Mouse (Mus musculus): Measurements from ENCODE around the gene Gm4559. TPM values are rescaled to one million over a fixed set of nuclear protein-coding genes. Genes with fewer than 3 reads are reported as not detected.
"Not testable (repeated sequence)": the region's sequence is repeated elsewhere in the genome, so short reads cannot be mapped to it uniquely, and the experiment has no call there.

The Gm4559 gene
- not detected in 2 replicates for polyA plus RNA-seq (2014; fragmentation: Nextera tagmentation; extraction: Ambion mirVana)

DNA sequence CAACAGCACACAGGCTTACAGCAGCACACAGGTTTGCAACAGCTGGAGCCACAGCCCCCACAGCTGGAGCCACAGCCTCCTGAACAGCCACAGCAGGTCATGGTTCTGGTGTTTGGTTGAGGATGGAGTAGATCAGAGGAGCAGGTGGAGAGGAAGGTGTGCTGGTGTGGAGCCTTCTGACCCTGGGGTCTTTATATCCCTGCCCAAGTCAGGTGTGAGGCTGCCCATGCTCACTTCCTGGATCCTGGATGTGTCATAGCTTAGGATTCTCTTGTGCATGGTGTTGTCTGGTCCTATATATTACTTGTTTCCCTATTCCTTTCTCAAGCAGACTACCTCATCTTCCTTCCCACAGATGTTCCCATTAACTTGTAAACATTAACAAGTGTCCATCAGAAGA is at the start of gene Gm4559:
Gm4559 (minus strand) TSS at position 101 of the 400 bp plus-strand sequence.
- not testable (repeated sequence) for H3K4me3 ChIP-seq (ENCODE audit: low read depth, low read length); H3K27me3 ChIP-seq (replicated peaks; ENCODE audit: control insufficient read depth, insufficient read depth, low read length); H3K27ac ChIP-seq (ENCODE audit: low read depth, low read length); DNase-seq (ENCODE audit: low spot score); H3K4me1 ChIP-seq (ENCODE audit: control insufficient read depth, insufficient read depth, low read length); H3K36me3 ChIP-seq (ENCODE audit: control insufficient read depth, insufficient read depth, low read length); H3K4me2 ChIP-seq (ENCODE audit: low read length); H3K9me3 ChIP-seq (replicated peaks; ENCODE audit: control insufficient read depth, low read length); H3K9ac ChIP-seq (ENCODE audit: low read length); ATAC-seq

DNA sequence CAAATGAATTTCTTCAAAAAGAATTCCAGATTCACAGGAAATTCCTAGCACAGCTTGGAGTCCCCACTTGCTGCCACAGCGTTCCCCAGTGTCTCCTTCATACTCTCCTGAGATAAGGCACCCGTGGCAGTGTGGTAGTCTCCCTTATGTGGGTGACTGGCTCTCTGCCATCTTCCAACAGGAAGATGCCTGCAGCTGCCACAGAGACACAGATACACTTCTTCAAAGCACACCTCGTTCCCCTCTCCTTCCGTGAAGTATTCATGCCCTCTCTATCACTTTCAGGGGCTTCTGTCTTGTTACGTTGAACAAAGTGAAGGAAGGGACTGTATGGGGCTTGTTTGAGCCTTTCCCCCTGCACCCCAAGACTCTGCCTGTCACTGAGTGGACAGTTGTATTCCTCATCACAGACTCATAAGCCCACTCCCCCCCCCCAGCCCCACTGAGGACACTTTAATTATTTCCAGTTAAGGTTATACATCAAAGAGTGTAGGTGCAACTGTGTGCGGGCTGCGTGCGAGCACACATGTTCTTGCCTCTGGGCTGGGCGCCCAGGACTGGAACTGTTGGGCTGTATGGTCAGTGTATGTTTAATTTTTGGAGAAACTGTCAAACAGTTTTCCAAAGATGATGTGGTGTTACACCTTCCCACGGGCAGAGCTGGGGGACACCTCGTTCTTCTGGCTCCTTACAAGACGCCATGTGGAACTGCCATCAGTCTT is 49.4 kb upstream of the Gm4559 start:
- no peak overlapping the region for H3K4me2 ChIP-seq (ENCODE audit: low read length)
- DNase-seq (ENCODE audit: low spot score) (no peak), ATAC-seq (no peak)
- H3K4me1 ChIP-seq (ENCODE audit: control insufficient read depth, insufficient read depth, low read length) = no peaks in the 10 kb centered on the region; the same call in 1 of the 2 replicates
- H3K9ac ChIP-seq (ENCODE audit: low read length) = no peak overlapping the region
- no peaks in the 10 kb centered on the region for H3K9me3 ChIP-seq (replicated peaks; ENCODE audit: control insufficient read depth, low read length)
- H3K27ac ChIP-seq (ENCODE audit: low read depth, low read length) = no peak overlapping the region
- 89% methylated on average over 12 of the region's 12 CpGs for WGBS
- H3K27me3 ChIP-seq (replicated peaks; ENCODE audit: control insufficient read depth, insufficient read depth, low read length) = no peaks in the 10 kb centered on the region
- H3K36me3 ChIP-seq (ENCODE audit: control insufficient read depth, insufficient read depth, low read length) = no peaks in the 10 kb centered on the region
- no peak overlapping the region for H3K4me3 ChIP-seq (ENCODE audit: low read depth, low read length)

DNA sequence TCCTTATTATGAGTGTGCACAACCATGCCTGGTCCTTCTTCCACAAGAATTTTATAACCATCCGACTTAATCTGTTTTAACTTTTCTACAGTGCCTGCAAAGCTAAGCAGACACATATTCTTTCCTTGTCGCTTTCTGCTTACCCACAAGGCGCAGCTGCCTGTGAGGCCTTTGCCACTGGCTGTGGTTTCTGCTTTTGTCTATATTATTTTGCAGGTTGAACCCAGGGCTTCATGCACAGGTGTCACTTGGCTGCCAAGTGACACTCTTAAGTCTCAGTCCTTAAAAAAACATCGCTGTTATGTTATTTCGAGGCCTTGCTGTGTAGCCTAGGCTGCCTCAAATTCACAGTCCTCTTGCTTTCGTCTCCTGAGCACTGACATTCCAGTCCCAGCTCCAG is 48.5 kb upstream of the Gm4559 start:
- H3K9me3 ChIP-seq (replicated peaks; ENCODE audit: control insufficient read depth, low read length) = no peaks in the 10 kb centered on the region
- no peak for ATAC-seq

DNA sequence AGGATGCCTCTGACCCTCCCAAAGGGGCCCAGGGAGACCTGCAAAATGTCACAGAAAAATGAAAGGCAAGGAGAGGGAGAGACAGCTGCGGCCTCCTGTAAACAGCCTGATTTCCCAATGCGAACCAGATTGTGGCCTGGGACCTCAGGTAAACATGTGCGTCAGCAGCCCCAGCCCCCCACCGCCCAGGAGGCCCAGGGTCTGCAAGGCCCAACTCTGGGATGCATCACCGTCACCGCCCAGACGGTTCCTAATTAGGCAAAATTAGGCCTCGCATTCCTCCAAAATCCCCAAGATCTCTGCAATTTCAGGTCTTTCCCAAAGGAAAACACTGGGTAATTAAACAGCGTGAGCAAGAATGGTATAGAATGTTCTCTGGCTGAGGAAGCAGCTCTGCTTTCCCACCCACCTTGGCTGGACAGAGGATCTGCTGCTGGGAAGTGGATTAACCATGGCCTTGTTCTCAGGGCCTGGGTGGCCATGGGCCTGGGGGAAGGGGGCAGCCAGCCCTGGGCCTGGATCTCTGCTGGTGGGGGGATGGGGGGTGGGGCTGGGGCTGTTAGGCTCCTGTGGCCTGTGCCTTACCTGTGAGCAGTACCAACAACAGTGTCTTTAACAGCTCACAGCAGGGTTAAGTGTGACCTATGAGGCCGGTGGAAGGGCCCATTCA is 47.6 kb upstream of the Gm4559 start:
- not testable (repeated sequence) for H3K4me3 ChIP-seq (ENCODE audit: low read depth, low read length); H3K4me2 ChIP-seq (ENCODE audit: low read length); ATAC-seq; H3K4me1 ChIP-seq (ENCODE audit: control insufficient read depth, insufficient read depth, low read length); H3K36me3 ChIP-seq (ENCODE audit: control insufficient read depth, insufficient read depth, low read length); DNase-seq (ENCODE audit: low spot score); H3K9me3 ChIP-seq (replicated peaks; ENCODE audit: control insufficient read depth, low read length); H3K27ac ChIP-seq (ENCODE audit: low read depth, low read length); H3K9ac ChIP-seq (ENCODE audit: low read length); H3K27me3 ChIP-seq (replicated peaks; ENCODE audit: control insufficient read depth, insufficient read depth, low read length)
- WGBS = 17% methylated on average over 4 of the region's 10 CpGs

More for the DNA sequence above, 48.5 kb upstream of the Gm4559 start:
- Histone ChIP-seq H3K27ac (ENCODE audit: low read depth, low read length) (no peak overlapping the region), H3K36me3 (ENCODE audit: control insufficient read depth, insufficient read depth, low read length) (no peaks in the 10 kb centered on the region), H3K4me3 (ENCODE audit: low read depth, low read length) (no peak overlapping the region), H3K27me3 (replicated peaks; ENCODE audit: control insufficient read depth, insufficient read depth, low read length) (no peaks in the 10 kb centered on the region), H3K4me2 (ENCODE audit: low read length) (no peak overlapping the region), H3K4me1 (ENCODE audit: control insufficient read depth, insufficient read depth, low read length) (no peaks in the 10 kb centered on the region; the same call in 1 of the 2 replicates), H3K9ac (ENCODE audit: low read length) (no peak overlapping the region)
- no peak for DNase-seq (ENCODE audit: low spot score)
- WGBS = 92% methylated on average over 6 of the region's 6 CpGs

DNA sequence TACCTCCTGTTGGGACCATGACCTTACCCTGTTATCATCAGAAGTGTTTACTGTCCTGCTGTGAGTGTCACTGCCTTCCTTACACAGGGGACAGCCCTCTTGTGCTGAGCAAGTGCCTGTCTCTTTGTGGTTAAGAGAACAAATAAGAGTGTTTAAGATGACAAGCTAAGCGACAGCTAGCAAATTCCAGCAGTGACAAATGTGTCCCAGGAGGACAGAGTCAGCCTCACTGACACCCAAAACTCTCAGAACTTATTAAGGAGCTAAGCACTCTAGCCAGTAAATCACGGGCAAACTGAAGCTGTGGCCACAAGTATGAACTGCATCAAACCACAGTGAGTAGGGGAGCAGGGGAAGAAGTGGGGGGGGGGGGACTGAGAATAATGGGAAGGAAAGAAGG is 46.7 kb upstream of the Gm4559 start:
- Histone ChIP-seq H3K4me1 (ENCODE audit: control insufficient read depth, insufficient read depth, low read length) (no peaks in the 10 kb centered on the region; the same call in 1 of the 2 replicates), H3K4me3 (ENCODE audit: low read depth, low read length) (no peak overlapping the region), H3K36me3 (ENCODE audit: control insufficient read depth, insufficient read depth, low read length) (no peaks in the 10 kb centered on the region), H3K9ac (ENCODE audit: low read length) (no peak overlapping the region), H3K27me3 (replicated peaks; ENCODE audit: control insufficient read depth, insufficient read depth, low read length) (no peaks in the 10 kb centered on the region), H3K4me2 (ENCODE audit: low read length) (no peak overlapping the region), H3K27ac (ENCODE audit: low read depth, low read length) (no peak overlapping the region), H3K9me3 (replicated peaks; ENCODE audit: control insufficient read depth, low read length) (no peaks in the 10 kb centered on the region)
- DNase-seq (ENCODE audit: low spot score) (no peak), ATAC-seq (no peak)
- WGBS = 30% methylated on average over 2 of the region's 2 CpGs

DNA sequence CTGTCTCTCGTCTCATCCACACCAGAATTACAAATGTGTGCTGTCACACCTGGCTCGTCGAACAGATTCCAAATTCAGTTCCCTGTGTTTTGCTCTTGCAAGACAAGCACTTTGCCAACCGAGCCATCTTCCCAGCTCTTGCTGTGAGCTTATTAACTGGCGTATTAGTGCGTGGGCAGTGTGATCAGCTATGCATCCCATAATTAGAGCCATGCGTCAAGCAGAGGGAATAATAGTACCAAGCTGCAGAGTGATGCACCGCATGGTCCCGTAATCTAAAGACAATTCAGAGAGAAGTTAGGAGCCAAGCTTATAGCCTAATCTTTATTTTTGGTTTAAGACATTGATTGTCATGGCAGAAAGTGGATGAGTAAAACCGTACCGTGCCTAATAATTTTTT is 45.0 kb upstream of the Gm4559 start:
- ATAC-seq = no peak
- no peak overlapping the region for H3K4me2 ChIP-seq (ENCODE audit: low read length)
- no peak for DNase-seq (ENCODE audit: low spot score)
- WGBS = 68% methylated on average over 11 of the region's 11 CpGs
- no peaks in the 10 kb centered on the region for H3K36me3 ChIP-seq (ENCODE audit: control insufficient read depth, insufficient read depth, low read length)
- H3K4me3 ChIP-seq (ENCODE audit: low read depth, low read length) = no peak overlapping the region
- H3K4me1 ChIP-seq (ENCODE audit: control insufficient read depth, insufficient read depth, low read length) = peaks cover 6% of the 10 kb centered on the region
- no peak overlapping the region for H3K9ac ChIP-seq (ENCODE audit: low read length)
- H3K27me3 ChIP-seq (replicated peaks; ENCODE audit: control insufficient read depth, insufficient read depth, low read length) = no peaks in the 10 kb centered on the region
- H3K27ac ChIP-seq (ENCODE audit: low read depth, low read length) = no peak overlapping the region
- H3K9me3 ChIP-seq (replicated peaks; ENCODE audit: control insufficient read depth, low read length) = no peaks in the 10 kb centered on the region

DNA sequence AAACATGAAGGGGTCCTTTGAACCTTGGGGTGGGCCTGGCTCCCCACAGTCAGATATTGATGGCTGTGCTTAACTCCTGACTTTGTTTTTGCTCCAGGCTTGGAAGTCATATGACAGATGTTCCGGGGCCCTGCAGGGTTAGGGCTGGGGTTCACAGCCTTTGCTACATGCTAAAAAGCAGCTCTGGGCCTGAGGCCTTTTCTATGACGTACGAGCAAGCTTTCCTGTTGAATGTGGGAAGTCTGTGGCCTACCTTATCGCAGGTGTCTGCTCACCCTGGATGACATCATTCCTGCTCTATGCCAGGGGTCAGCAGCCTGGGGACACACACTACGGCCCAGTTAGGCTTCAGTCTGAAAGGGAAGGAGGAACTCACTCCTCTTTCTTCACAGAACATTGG is 43.1 kb upstream of the Gm4559 start:
- Histone ChIP-seq H3K36me3 (ENCODE audit: control insufficient read depth, insufficient read depth, low read length) (no peaks in the 10 kb centered on the region), H3K27me3 (replicated peaks; ENCODE audit: control insufficient read depth, insufficient read depth, low read length) (no peaks in the 10 kb centered on the region), H3K4me3 (ENCODE audit: low read depth, low read length) (no peak overlapping the region), H3K27ac (ENCODE audit: low read depth, low read length) (no peak overlapping the region), H3K4me1 (ENCODE audit: control insufficient read depth, insufficient read depth, low read length) (peaks cover 6% of the 10 kb centered on the region), H3K9me3 (replicated peaks; ENCODE audit: control insufficient read depth, low read length) (no peaks in the 10 kb centered on the region), H3K9ac (ENCODE audit: low read length) (no peak overlapping the region), H3K4me2 (ENCODE audit: low read length) (no peak overlapping the region)
- no peak for ATAC-seq
- DNase-seq (ENCODE audit: low spot score) = no peak
- WGBS = 77% methylated on average over 5 of the region's 5 CpGs

DNA sequence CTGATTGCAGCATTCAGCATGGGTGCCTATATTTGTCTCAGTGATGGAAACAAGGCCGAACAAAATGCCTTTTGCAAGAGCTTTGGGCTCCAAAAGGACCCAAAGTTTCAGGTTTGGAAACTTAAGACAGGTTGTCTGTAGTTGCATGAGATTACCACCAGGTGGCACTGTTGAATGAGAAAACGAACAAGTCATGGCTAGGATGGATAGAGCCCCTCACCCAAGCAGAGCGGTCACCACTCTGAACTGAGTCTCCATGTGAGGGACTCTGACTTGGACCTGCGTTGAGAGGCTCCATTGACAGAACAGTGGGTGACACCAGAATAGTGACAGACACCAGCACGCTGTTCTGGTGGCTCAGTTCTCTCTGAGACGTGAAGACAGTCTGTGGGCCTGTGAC is 42.4 kb upstream of the Gm4559 start:
- DNase-seq (ENCODE audit: low spot score) (peak; percentile 69), ATAC-seq (peak; percentile 37; the same call in 1 of the 2 replicates)
- no peak overlapping the region for H3K4me3 ChIP-seq (ENCODE audit: low read depth, low read length)
- no peak overlapping the region for H3K9ac ChIP-seq (ENCODE audit: low read length)
- H3K4me1 ChIP-seq (ENCODE audit: control insufficient read depth, insufficient read depth, low read length) = peaks cover 6% of the 10 kb centered on the region
- no peaks in the 10 kb centered on the region for H3K9me3 ChIP-seq (replicated peaks; ENCODE audit: control insufficient read depth, low read length)
- no peaks in the 10 kb centered on the region for H3K36me3 ChIP-seq (ENCODE audit: control insufficient read depth, insufficient read depth, low read length)
- no peak overlapping the region for H3K27ac ChIP-seq (ENCODE audit: low read depth, low read length)
- H3K27me3 ChIP-seq (replicated peaks; ENCODE audit: control insufficient read depth, insufficient read depth, low read length) = no peaks in the 10 kb centered on the region
- WGBS = 45% methylated on average over 6 of the region's 6 CpGs
- no peak overlapping the region for H3K4me2 ChIP-seq (ENCODE audit: low read length)

Data from forebrain, embryonic 14.5 days (tissue).